Mouse (Mus musculus): ENCODE measurements around the gene Esyt3. TPM values are rescaled to one million over a fixed set of nuclear protein-coding genes. Genes with fewer than 3 reads are reported as not detected.

The Esyt3 gene
- polyA plus RNA-seq, 2 experiments = 0.01 TPM; not detected in 1

DNA sequence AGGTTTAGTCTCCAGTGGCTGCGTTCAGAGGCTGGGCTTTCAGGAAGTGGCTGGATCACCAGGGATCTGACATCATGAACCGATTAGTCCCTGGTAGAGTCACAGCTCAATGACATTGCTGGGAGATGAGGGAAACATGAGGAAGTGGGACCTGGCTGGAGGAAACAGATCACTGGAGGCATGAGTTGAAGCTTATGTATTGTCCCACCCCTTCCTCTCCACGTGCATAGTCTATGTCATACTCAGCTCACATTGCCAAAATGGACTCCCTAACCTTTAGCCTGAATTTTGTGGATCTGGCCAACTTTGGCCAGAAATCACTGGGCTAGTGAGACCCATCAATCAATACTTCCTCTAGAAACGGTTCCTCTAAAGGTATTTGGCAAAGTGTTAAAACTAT lies 5.4 kb downstream of the Esyt3 start:
- ATAC-seq (ENCODE audit: insufficient read depth) = no peak
- TF ChIP-seq CTCF (IDR thresholded peaks at IDR 0.05; ENCODE audit: low read depth) (no peak), EP300 (IDR thresholded peaks at IDR 0.05; ENCODE audit: low read depth) (no peak)
- Histone ChIP-seq H3K4me2 (ENCODE audit: low read depth) (no peak overlapping the region), H3K4me3 (ENCODE audit: insufficient read depth in 1 of 2, low read depth in 2 of 2, low read length in 2 of 2) (no peak overlapping the region), H3K4me1 (replicated peaks; ENCODE audit: control insufficient read depth in 2 of 2, insufficient read depth in 2 of 2, low read length in 1 of 2) (no peaks in the 10 kb centered on the region), H3K9ac (replicated peaks) (no peak overlapping the region), H3K9me3 (ENCODE audit: control insufficient read depth, low read length) (no peaks in the 10 kb centered on the region), H3K36me3 (replicated peaks; ENCODE audit: control insufficient read depth, insufficient read depth, low read depth) (no peaks in the 10 kb centered on the region), H3K27me3 (ENCODE audit: control insufficient read depth, insufficient read depth, low read length) (peaks cover 23% of the 10 kb centered on the region), H3K27ac (no peak overlapping the region)
- DNase-seq (ENCODE audit: low read depth in 3 of 3, low spot score in 3 of 3) = no peak
- WGBS (ENCODE audit: insufficient replicate concordance) = 12% methylated on average over 4 of the region's 4 CpGs

DNA sequence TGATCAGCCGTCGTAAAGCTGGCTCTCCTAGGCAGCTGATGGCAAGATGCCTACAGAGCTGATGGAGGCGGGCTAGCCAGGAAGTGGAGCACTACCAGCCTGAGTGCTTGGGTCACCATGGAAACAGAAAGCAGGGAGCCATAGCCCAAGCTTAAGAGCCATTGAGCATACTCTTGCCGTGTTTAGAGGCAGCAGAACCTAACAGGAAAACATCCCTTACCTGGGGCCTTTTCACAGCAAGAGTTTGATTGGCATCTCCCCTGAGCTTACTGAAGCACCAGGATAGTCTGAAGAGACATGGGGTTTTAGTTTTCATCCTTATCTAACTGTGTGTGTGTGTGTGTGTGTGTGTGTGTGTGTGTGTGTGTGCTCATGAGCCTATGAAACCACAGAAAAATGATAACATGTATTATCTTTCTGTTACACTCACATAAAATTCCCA lies 13.0 kb downstream of the Esyt3 start:
- Histone ChIP-seq H3K36me3 (replicated peaks; ENCODE audit: control insufficient read depth, insufficient read depth, low read depth) (no peaks in the 10 kb centered on the region), H3K9me3 (ENCODE audit: control insufficient read depth, low read length) (no peaks in the 10 kb centered on the region), H3K27me3 (ENCODE audit: control insufficient read depth, insufficient read depth, low read length) (no peaks in the 10 kb centered on the region), H3K4me3 (ENCODE audit: insufficient read depth in 1 of 2, low read depth in 2 of 2, low read length in 2 of 2) (no peak overlapping the region), H3K9ac (replicated peaks) (no peak overlapping the region), H3K4me2 (ENCODE audit: low read depth) (no peak overlapping the region), H3K27ac (no peak overlapping the region), H3K4me1 (replicated peaks; ENCODE audit: control insufficient read depth in 2 of 2, insufficient read depth in 2 of 2, low read length in 1 of 2) (peaks cover 0 to 2% of the 10 kb centered on the region in 2 experiments; a peak in 1 of 4 replicates)
- TF ChIP-seq EP300 (IDR thresholded peaks at IDR 0.05; ENCODE audit: low read depth) = no peak
- no peak for TF ChIP-seq CTCF (IDR thresholded peaks at IDR 0.05; ENCODE audit: low read depth)
- DNase-seq (ENCODE audit: low read depth in 3 of 3, low spot score in 3 of 3) (no peak), ATAC-seq (ENCODE audit: insufficient read depth) (no peak)
- 39% methylated on average over 4 of the region's 4 CpGs for WGBS (ENCODE audit: insufficient replicate concordance)

DNA sequence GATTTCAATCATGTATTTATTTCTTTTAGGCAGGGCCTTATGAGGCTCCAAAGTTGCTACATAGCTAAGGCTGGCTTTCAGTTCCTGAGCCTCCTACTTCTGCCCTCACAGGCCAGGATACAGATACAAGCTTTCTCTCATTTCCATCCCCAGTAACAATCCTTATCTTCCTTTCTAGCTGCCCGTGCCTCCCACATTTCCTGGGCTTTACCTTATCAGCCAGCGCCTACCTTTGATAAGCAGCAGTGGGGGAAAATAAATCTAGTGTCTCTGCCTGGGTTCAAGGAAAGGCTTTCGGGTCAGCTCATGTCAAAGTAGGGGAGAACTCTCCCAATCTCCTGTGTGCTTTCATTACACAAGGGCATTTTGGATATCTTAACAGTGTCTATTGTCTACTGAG lies 16.8 kb downstream of the Esyt3 start:
- WGBS (ENCODE audit: insufficient replicate concordance) = 9% methylated on average over 3 of the region's 3 CpGs
- ATAC-seq (ENCODE audit: insufficient read depth) = no peak

DNA sequence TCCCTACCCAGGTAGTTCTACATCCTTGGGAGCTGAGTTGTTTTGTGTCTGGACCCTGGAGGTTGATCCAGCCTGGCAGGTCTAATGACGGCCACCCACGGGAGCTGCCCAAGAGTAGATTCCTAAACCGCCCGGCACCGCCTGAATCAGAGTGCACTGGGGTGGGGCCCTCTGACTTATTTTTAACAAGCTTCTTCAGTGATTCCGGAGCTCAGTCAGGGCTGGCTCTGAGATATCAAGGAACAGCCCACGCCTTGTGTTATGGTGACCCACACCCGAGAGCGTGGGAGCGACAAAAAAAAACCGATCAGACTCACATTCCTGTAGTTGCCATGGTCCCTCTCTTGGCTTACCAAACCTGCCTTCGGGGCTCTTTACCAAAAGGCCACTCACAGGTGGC lies 18.2 kb downstream of the Esyt3 start:
- no peak for DNase-seq (ENCODE audit: low read depth in 3 of 3, low spot score in 3 of 3)
- ATAC-seq (ENCODE audit: insufficient read depth) = no peak
- H3K27ac ChIP-seq = no peak overlapping the region
- H3K9me3 ChIP-seq (ENCODE audit: control insufficient read depth, low read length) = no peaks in the 10 kb centered on the region
- no peak for TF ChIP-seq EP300 (IDR thresholded peaks at IDR 0.05; ENCODE audit: low read depth)
- TF ChIP-seq CTCF (IDR thresholded peaks at IDR 0.05; ENCODE audit: low read depth) = no peak
- H3K4me1 ChIP-seq (replicated peaks; ENCODE audit: control insufficient read depth in 2 of 2, insufficient read depth in 2 of 2, low read length in 1 of 2) = no peaks in the 10 kb centered on the region
- H3K4me2 ChIP-seq (ENCODE audit: low read depth) = no peak overlapping the region
- no peaks in the 10 kb centered on the region for H3K36me3 ChIP-seq (replicated peaks; ENCODE audit: control insufficient read depth, insufficient read depth, low read depth)
- no peaks in the 10 kb centered on the region for H3K27me3 ChIP-seq (ENCODE audit: control insufficient read depth, insufficient read depth, low read length)
- no peak overlapping the region for H3K4me3 ChIP-seq (ENCODE audit: insufficient read depth in 1 of 2, low read depth in 2 of 2, low read length in 2 of 2)
- WGBS (ENCODE audit: insufficient replicate concordance) = 69% methylated on average over 12 of the region's 12 CpGs
- H3K9ac ChIP-seq (replicated peaks) = no peak overlapping the region

More for the DNA sequence above, 16.8 kb downstream of the Esyt3 start:
- Histone ChIP-seq H3K9ac (replicated peaks) (no peak overlapping the region), H3K4me2 (ENCODE audit: low read depth) (no peak overlapping the region), H3K27ac (no peak overlapping the region), H3K9me3 (ENCODE audit: control insufficient read depth, low read length) (no peaks in the 10 kb centered on the region), H3K27me3 (ENCODE audit: control insufficient read depth, insufficient read depth, low read length) (no peaks in the 10 kb centered on the region), H3K4me3 (ENCODE audit: insufficient read depth in 1 of 2, low read depth in 2 of 2, low read length in 2 of 2) (no peak overlapping the region), H3K36me3 (replicated peaks; ENCODE audit: control insufficient read depth, insufficient read depth, low read depth) (no peaks in the 10 kb centered on the region), H3K4me1 (replicated peaks; ENCODE audit: control insufficient read depth in 2 of 2, insufficient read depth in 2 of 2, low read length in 1 of 2) (peaks cover 0 to 2% of the 10 kb centered on the region in 2 experiments; a peak in 1 of 4 replicates)
- TF ChIP-seq CTCF (IDR thresholded peaks at IDR 0.05; ENCODE audit: low read depth) (no peak), EP300 (IDR thresholded peaks at IDR 0.05; ENCODE audit: low read depth) (no peak)
- DNase-seq (ENCODE audit: low read depth in 3 of 3, low spot score in 3 of 3) = no peak

DNA sequence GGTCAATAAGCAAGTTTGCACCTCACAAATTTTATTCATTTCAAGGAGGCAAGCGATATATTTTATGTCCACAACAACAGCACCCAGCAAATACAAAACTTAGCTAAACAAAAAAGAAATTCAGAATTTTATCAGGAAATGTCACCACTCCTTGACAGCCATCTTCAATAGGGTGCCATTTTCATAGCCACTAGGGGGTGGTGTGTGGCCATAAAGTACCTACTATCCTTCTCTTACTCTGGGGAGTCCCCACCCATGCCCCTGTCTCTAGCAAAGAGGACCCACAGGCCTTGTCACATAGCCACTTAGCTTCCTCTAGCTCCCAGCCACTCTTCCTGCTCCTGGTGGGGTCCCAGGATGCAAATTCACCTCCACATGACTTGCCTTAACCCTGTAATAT lies 19.2 kb downstream of the Esyt3 start:
- Histone ChIP-seq H3K27me3 (ENCODE audit: control insufficient read depth, insufficient read depth, low read length) (no peaks in the 10 kb centered on the region), H3K36me3 (replicated peaks; ENCODE audit: control insufficient read depth, insufficient read depth, low read depth) (no peaks in the 10 kb centered on the region), H3K4me3 (ENCODE audit: insufficient read depth in 1 of 2, low read depth in 2 of 2, low read length in 2 of 2) (no peak overlapping the region), H3K4me1 (replicated peaks; ENCODE audit: control insufficient read depth in 2 of 2, insufficient read depth in 2 of 2, low read length in 1 of 2) (no peaks in the 10 kb centered on the region), H3K9ac (replicated peaks) (no peak overlapping the region), H3K27ac (no peak overlapping the region), H3K9me3 (ENCODE audit: control insufficient read depth, low read length) (no peaks in the 10 kb centered on the region), H3K4me2 (ENCODE audit: low read depth) (no peak overlapping the region)
- peak; percentile 24; the same call in 1 of the 2 replicates for TF ChIP-seq CTCF (IDR thresholded peaks at IDR 0.05; ENCODE audit: low read depth)
- TF ChIP-seq EP300 (IDR thresholded peaks at IDR 0.05; ENCODE audit: low read depth) = no peak
- WGBS (ENCODE audit: insufficient replicate concordance) = 58% methylated on average over 1 of the region's 1 CpGs
- DNase-seq (ENCODE audit: low read depth in 3 of 3, low spot score in 3 of 3) (no peak), ATAC-seq (ENCODE audit: insufficient read depth) (no peak)
